Mouse (Mus musculus): ENCODE data around the gene Sspo.
"Not testable (repeated sequence)": the region's sequence is repeated elsewhere in the genome, so short reads cannot be mapped to it uniquely, and the experiment has no call there.

The Sspo gene

GRCm38 (mm10) chr6:48487747-48488725 is 40.0 kb downstream of the Sspo start:
- DNase-seq (ENCODE audit: low read depth), result peak; percentile 14

GRCm38 (mm10) chr6:48489741-48490140 is 41.7 kb downstream of the Sspo start:
- DNase-seq (ENCODE audit: low read depth), result no peak

DNA sequence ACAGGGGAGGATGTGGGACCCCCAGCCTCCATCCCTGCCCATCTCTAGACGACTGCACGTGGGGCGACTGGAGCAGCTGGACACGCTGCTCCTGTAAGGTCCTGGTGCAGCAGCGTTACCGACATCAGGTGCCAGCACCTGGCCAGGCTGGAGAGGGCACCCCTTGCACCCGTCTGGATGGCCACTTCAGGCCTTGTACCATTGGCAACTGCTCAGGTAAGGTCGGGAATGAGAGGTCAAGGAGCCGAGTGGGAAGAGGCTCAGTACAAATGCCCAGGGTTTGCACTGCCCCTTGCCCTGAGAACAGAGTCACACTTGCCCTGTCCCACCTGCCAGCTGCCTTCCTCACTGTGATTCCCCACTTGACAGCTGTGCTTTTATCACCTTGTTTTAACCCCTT is 43.3 kb downstream of the Sspo start:
- DNase-seq (ENCODE audit: low read depth), result no peak

DNA sequence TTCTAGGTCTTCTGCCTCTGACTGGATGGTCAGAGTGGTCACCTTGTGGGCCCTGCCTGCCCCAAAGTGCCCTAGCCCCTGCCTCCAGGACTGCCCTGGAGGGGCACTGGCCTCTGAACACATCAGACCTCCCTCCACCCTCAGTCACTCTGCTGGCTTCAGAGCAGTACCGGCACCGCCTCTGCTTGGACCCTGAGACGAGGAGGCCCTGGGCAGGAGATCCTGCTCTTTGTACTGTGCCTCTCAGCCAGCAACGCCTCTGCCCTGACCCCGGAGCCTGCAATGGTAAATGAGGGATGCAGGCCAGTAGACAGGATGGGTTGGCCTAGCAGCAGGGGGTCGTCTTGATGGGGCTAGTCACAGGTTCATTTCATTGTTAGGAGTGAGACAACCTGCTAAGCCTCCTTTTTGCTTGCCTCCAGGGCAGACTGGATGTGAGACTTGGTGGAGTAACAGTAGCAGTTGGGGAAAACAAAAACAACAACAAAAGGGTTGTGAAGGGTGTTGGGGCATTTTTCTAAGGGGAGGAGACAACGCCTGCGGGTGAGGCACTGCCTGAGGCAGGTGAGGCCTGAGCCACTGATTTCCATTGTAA is 45.2 kb downstream of the Sspo start:
- DNase-seq (ENCODE audit: low read depth), result no peak

GRCm38 (mm10) chr6:48497521-48497920 is 49.5 kb downstream of the Sspo start:
- no peak for DNase-seq (ENCODE audit: low read depth)

GRCm38 (mm10) chr6:48503847-48504240 is 55.8 kb downstream of the Sspo start:
- DNase-seq (ENCODE audit: low read depth), result no peak

DNA sequence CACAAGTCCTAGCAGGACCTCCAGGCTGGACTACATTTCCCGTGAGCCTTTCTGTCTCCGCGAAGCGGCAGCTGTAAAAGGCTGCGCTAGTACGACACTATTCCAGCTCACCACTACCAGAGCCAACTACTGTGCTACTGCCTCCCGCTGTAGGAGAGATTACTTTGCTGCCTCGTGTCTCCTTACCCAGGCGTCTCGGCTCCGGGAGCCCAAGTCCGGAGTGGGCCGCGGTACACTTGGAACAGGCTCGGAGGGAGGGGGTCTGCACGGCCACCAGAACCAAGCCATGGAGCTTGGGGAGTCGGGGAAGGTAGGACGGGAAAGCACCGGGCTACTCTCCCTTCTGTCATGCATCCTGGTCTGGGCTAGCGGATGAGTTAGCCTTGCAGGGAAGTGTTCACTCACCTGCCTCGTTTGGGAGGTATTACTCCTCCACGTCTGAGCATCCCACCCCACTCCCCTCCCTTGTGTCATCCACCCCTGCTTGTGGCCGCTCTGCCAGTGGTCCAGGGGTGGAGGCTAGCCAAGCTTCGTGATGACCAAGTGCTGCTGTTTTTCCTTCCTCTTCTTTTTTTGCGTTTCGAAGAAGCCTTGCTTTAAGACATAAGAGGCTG is 56.3 kb downstream of the Sspo start:
- peak; percentile 68 for DNase-seq (ENCODE audit: low read depth)

GRCm38 (mm10) chr6:48508087-48508486 is 60.1 kb downstream of the Sspo start:
- DNase-seq (ENCODE audit: low read depth), result peak; percentile 81

DNA sequence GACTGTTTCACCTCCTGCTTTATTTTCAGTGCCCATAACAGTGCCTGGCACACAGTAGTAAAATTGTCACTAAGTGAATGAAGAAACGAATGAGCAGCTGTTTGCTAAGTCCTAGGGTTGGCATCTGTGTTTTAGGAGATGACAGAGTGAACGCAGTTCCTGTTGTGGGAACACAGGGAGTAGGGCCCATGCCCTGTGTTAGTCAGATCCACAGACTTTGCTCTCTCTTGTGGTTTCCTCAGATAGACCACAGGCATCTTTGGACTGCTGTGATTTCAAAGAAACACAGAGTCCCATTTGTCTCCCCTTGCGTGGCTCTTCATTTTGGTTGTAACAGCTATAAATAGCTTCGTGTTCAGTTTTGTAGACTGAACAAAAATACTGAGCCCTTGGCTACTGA is 62.4 kb downstream of the Sspo start:
- peak; percentile 44 for DNase-seq (ENCODE audit: low read depth)

DNA sequence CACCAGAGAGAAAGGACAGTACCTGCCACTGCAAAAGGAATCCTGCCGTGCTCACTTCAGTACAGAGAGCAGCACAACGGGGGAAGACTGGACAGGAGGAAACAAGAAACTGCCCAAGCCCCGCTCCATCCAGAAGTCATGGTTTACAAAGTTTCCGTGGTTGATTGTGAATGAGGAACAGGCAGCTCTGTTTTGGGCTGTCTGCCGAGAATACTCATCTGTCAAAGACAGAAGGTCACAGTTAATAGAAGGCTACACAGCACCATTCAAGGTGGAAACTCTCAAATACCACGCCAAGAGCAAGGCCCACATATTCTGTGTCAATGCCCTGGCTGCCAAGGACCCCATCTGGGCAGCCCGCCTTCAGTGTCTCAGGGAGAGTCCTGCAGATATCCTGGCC is 63.8 kb downstream of the Sspo start:
- DNase-seq (ENCODE audit: low read depth), result no peak

DNA sequence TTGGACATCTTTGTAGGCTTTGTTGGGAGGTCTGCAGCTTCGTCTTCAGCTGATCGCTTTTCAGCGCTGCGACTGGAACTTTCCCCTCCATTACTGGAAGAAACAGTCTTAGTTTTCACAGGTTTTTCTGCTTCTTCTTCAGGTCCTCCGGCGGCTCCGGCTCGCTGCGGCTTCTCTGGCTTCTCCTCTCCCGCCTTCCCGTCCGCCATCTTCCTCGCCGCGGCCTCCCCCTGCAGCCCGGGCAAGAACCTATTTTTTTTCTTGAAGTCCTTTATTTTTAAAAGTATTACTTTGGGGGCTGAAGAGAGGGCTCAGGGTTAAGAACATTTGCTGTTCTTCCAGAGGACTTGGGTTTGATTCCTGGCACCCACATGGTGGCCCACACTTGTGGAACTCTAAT is 76.9 kb downstream of the Sspo start:
- not testable (repeated sequence) for DNase-seq (ENCODE audit: low read depth)

DNA sequence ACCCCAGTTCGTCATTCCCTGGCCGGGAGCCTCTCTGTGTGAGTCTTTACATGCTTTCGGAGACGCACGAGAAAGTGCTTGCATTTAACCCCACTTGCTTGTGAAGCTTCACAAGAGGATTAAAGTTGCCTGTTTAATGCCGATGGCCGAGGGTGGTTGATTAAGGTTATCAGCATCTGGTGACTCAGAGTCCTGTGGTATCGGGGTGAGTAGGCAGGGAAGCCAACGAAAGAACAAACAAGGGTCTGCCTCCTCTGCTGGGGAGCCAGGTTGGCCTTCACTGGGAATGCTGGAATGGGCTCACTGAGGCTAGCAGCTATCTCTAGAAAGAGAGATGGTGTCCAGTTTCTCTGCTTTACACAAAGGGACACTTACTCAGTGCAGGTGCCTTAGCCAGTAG is 79.9 kb downstream of the Sspo start:
- no peak for DNase-seq (ENCODE audit: low read depth)

- peak; percentile 38 for DNase-seq (ENCODE audit: low read depth)
These were observed 81.2 kb downstream of the Sspo start for GRCm38 (mm10) chr6:48529261-48529660.

GRCm38 (mm10) chr6:48529871-48530440 is 81.9 kb downstream of the Sspo start:
- no peak for DNase-seq (ENCODE audit: low read depth)

- no peak for DNase-seq (ENCODE audit: low read depth)
These were observed 82.8 kb downstream of the Sspo start for GRCm38 (mm10) chr6:48530862-48531261.

- no peak for DNase-seq (ENCODE audit: low read depth)
These were observed 85.4 kb downstream of the Sspo start for GRCm38 (mm10) chr6:48533475-48533874.

GRCm38 (mm10) chr6:48534913-48535312 is 86.9 kb downstream of the Sspo start:
- DNase-seq (ENCODE audit: low read depth), result no peak

DNA sequence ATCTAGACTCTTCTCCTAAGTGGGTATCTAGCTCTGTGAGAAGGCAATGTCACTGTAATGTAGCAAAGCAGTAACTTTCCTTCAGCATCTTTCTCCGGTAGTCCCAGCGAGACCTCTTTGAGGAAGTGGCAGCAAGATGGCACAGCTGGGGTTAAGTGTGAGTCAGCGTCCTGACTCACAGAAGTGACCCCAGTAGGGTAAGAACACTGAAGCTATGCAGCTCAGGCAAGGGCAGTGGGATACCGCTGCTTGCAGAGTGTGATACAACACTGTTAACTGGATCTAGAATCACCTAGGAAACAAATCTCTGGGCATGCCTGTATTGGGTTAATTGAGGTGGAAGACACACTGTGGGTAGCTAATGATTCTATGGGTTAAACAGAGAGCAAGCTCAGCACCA is 88.1 kb downstream of the Sspo start:
- no peak for DNase-seq (ENCODE audit: low read depth)

GRCm38 (mm10) chr6:48537105-48537954 is 89.3 kb downstream of the Sspo start, which contains the start of gene Atp6v0e2:
TSS of gene Atp6v0e2 (plus strand) at chr6:48537615.
- DNase-seq (ENCODE audit: low read depth), result peak; percentile 12

GRCm38 (mm10) chr6:48538841-48539737 is 91.1 kb downstream of the Sspo start:
- peak; percentile 88 for DNase-seq (ENCODE audit: low read depth)
